Comparison of ENCODE assay signal across 8 mouse cellular contexts in the genomic region with DNA sequence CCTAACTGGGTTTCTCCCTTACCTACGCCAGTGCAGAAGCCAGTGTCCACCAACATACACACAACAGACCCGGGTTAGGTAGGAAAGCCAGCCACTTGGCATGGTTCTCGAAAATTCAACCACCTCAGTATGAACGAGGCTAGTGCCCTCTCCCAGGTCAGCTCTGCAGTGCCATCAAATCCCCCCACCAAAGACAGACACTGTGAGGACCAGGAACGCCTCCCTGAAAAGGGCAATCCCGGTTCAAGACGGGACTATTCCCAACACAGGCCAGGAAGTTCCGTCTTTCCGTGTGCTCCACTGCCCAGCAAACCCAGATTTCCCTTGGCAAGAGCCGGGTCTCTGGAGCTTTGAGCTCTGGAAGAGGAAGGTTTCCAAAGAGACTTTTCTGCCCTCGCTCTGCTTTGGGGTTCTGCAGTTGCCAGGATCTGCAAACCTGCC. TPM values are rescaled to one million over a fixed set of nuclear protein-coding genes. Genes with fewer than 3 reads are reported as not detected.
DNase-seq lines count a peak whose midpoint lies in the region; ATAC-seq lines count a peak whose summit lies in the region.

No protein-coding gene starts in this region.

- peak overlapping the region; percentile 67; the same call in 1 of the 2 replicates for H3K27ac ChIP-seq in lung, embryonic 15.5 days
- peak overlapping the region; percentile 81 for H3K27ac ChIP-seq in heart, embryonic 13.5 days (replicated peaks)
- H3K27ac ChIP-seq in liver, embryonic 13.5 days, result no peak overlapping the region
- H3K27ac ChIP-seq in stomach, embryonic 16.5 days (ENCODE audit: low read length), result peak overlapping the region; percentile 54

- H3K36me3 ChIP-seq in lung, embryonic 15.5 days, result no peaks in the 10 kb centered on the region
- H3K36me3 ChIP-seq in heart, embryonic 13.5 days, result no peaks in the 10 kb centered on the region
- no peaks in the 10 kb centered on the region for H3K36me3 ChIP-seq in liver, embryonic 13.5 days
- no peaks in the 10 kb centered on the region for H3K36me3 ChIP-seq in stomach, embryonic 16.5 days (ENCODE audit: control insufficient read depth, insufficient read depth, low read length)

- H3K27me3 ChIP-seq in lung, embryonic 15.5 days, result no peaks in the 10 kb centered on the region
- 0 out of 2 replicates have a peak, but pooled peaks cover 4% of the 10 kb centered on the region for H3K27me3 ChIP-seq in heart, embryonic 13.5 days (replicated peaks)
- H3K27me3 ChIP-seq in liver, embryonic 13.5 days, result peaks cover 54% of the 10 kb centered on the region
- H3K27me3 ChIP-seq in stomach, embryonic 16.5 days (ENCODE audit: control insufficient read depth, insufficient read depth, low read length), result no peaks in the 10 kb centered on the region

- DNase-seq in adrenal gland, postnatal 10 days, result peak; percentile 65
- no peak for DNase-seq in adrenal gland, adult 18-20 months (ENCODE audit: low spot score in 2 of 2)
- no peak for DNase-seq in lung, postnatal 25 days (ENCODE audit: low spot score)
- DNase-seq in liver, embryonic 13.5 days, result no peak

- peak; percentile 17; the same call in 1 of the 2 replicates for ATAC-seq in lung, embryonic 15.5 days (ENCODE audit: borderline replicate concordance, extremely low read depth, low FRiP score, low TSS enrichment)
- no peak for ATAC-seq in heart, embryonic 13.5 days (ENCODE audit: extremely low read depth, insufficient number of reproducible peaks, low FRiP score, low TSS enrichment)
- ATAC-seq in liver, embryonic 13.5 days (ENCODE audit: low read depth), result no peak
- ATAC-seq in stomach, embryonic 16.5 days (ENCODE audit: insufficient read depth, low FRiP score), result no peak
- ATAC-seq in megakaryocyte-erythroid progenitor cell, adult 5-6 weeks (replicated peaks; ENCODE audit: low FRiP score, low TSS enrichment, poor library complexity, severe bottlenecking), result no peak

- 10% methylated on average over 11 of the region's 11 CpGs for WGBS in lung, embryonic 15.5 days
- WGBS in heart, embryonic 13.5 days, result 18% methylated on average over 11 of the region's 11 CpGs
- 16% methylated on average over 11 of the region's 11 CpGs for WGBS in liver, embryonic 13.5 days (ENCODE audit: insufficient replicate concordance)
- WGBS in stomach, embryonic 16.5 days, result 13% methylated on average over 11 of the region's 11 CpGs

- peak overlapping the region; percentile 83 for H3K4me2 ChIP-seq in lung, embryonic 15.5 days
- peak overlapping the region; percentile 91 for H3K4me2 ChIP-seq in heart, embryonic 13.5 days
- peak overlapping the region; percentile 67 for H3K4me2 ChIP-seq in liver, embryonic 13.5 days
- peak overlapping the region; percentile 87 for H3K4me2 ChIP-seq in stomach, embryonic 16.5 days (ENCODE audit: low read depth, low read length)

- H3K9me3 ChIP-seq in lung, embryonic 15.5 days, result no peaks in the 10 kb centered on the region
- no peaks in the 10 kb centered on the region for H3K9me3 ChIP-seq in heart, embryonic 13.5 days
- no peaks in the 10 kb centered on the region for H3K9me3 ChIP-seq in liver, embryonic 13.5 days (replicated peaks)
- no peaks in the 10 kb centered on the region for H3K9me3 ChIP-seq in stomach, embryonic 16.5 days (replicated peaks; ENCODE audit: control insufficient read depth, low read length)

- H3K4me1 ChIP-seq in lung, embryonic 15.5 days, result peaks cover 24% of the 10 kb centered on the region
- peaks cover 41% of the 10 kb centered on the region for H3K4me1 ChIP-seq in heart, embryonic 13.5 days
- peaks cover 19% of the 10 kb centered on the region for H3K4me1 ChIP-seq in liver, embryonic 13.5 days (replicated peaks)
- H3K4me1 ChIP-seq in stomach, embryonic 16.5 days (ENCODE audit: control insufficient read depth, insufficient read depth, low read length), result peaks cover 17% of the 10 kb centered on the region

- peak overlapping the region; percentile 51 for H3K9ac ChIP-seq in lung, embryonic 15.5 days
- peak overlapping the region; percentile 86 for H3K9ac ChIP-seq in heart, embryonic 13.5 days
- peak overlapping the region; percentile 51 for H3K9ac ChIP-seq in liver, embryonic 13.5 days
- H3K9ac ChIP-seq in stomach, embryonic 16.5 days (ENCODE audit: low read length), result peak overlapping the region; percentile 78

- H3K4me3 ChIP-seq in lung, embryonic 15.5 days, result peak overlapping the region; percentile 57
- peak overlapping the region; percentile 74 for H3K4me3 ChIP-seq in heart, embryonic 13.5 days
- H3K4me3 ChIP-seq in liver, embryonic 13.5 days (replicated peaks), result peak overlapping the region; percentile 51
- peak overlapping the region; percentile 61 for H3K4me3 ChIP-seq in stomach, embryonic 16.5 days (replicated peaks; ENCODE audit: low read length)

RNA-seq across cellular contexts. Expression of gene Klhl3, which starts 0.8 kb away (rescaled TPM):
- total RNA-seq in adrenal gland, postnatal 10 days (2021), result 1 to 10 TPM; 2.8 to 2.9 TPM
- total RNA-seq in adrenal gland, adult 18-20 months (2021), result under 1 TPM; 0.61 to 0.86 TPM
- 4.2 and 4.8 TPM in 2 replicates for polyA plus RNA-seq in lung, embryonic 15.5 days (2015; fragmentation: Nextera tagmentation; extraction: Ambion mirVana)
- polyA plus RNA-seq in heart, embryonic 13.5 days (2015; fragmentation: Nextera tagmentation; extraction: Ambion mirVana), result 4.6 and 5.5 TPM in 2 replicates
- 0.79 and 0.91 TPM in 2 replicates for polyA plus RNA-seq in liver, embryonic 13.5 days (2015; fragmentation: Nextera tagmentation; extraction: Ambion mirVana)
- polyA plus RNA-seq in stomach, embryonic 16.5 days (2015; fragmentation: Nextera tagmentation; extraction: Ambion mirVana), result 2.8 and 2.9 TPM in 2 replicates
- total RNA-seq in megakaryocyte-erythroid progenitor cell, adult 5-6 weeks (2014; fragmentation: Nextera tagmentation), result 0.07 TPM in 1 of 2 replicates, not detected in the other
- 0.38 TPM in 1 of 2 replicates, not detected in the other for total RNA-seq in megakaryocyte-erythroid progenitor cell, adult 5-6 weeks (2017)

RNA-seq across cellular contexts. Expression of gene Hnrnpa0, which starts 15.7 kb away (rescaled TPM):
- 100 to 1,000 TPM; 139 to 143 TPM for total RNA-seq in adrenal gland, postnatal 10 days (2021)
- 100 to 1,000 TPM in 1 of 2 experiments, 10 to 100 TPM in 1; 95.7 to 111 TPM for total RNA-seq in adrenal gland, adult 18-20 months (2021)
- 36.2 and 37.8 TPM in 2 replicates for polyA plus RNA-seq in lung, embryonic 15.5 days (2015; fragmentation: Nextera tagmentation; extraction: Ambion mirVana)
- polyA plus RNA-seq in heart, embryonic 13.5 days (2015; fragmentation: Nextera tagmentation; extraction: Ambion mirVana), result 18.6 and 18.8 TPM in 2 replicates
- 12.5 and 15.3 TPM in 2 replicates for polyA plus RNA-seq in liver, embryonic 13.5 days (2015; fragmentation: Nextera tagmentation; extraction: Ambion mirVana)
- polyA plus RNA-seq in stomach, embryonic 16.5 days (2015; fragmentation: Nextera tagmentation; extraction: Ambion mirVana), result 20.2 and 21.7 TPM in 2 replicates
- total RNA-seq in megakaryocyte-erythroid progenitor cell, adult 5-6 weeks (2014; fragmentation: Nextera tagmentation), result 113 and 115 TPM in 2 replicates
- total RNA-seq in megakaryocyte-erythroid progenitor cell, adult 5-6 weeks (2017), result 88.6 and 91.6 TPM in 2 replicates

RNA-seq across cellular contexts. Expression of gene Idnk, which starts 44.8 kb away (rescaled TPM):
- total RNA-seq in adrenal gland, postnatal 10 days (2021), result 10 to 100 TPM; 43.8 to 48.6 TPM
- total RNA-seq in adrenal gland, adult 18-20 months (2021), result 10 to 100 TPM; 59.7 to 65.5 TPM
- polyA plus RNA-seq in lung, embryonic 15.5 days (2015; fragmentation: Nextera tagmentation; extraction: Ambion mirVana), result 34.9 and 36.2 TPM in 2 replicates
- 26.0 and 28.7 TPM in 2 replicates for polyA plus RNA-seq in heart, embryonic 13.5 days (2015; fragmentation: Nextera tagmentation; extraction: Ambion mirVana)
- polyA plus RNA-seq in liver, embryonic 13.5 days (2015; fragmentation: Nextera tagmentation; extraction: Ambion mirVana), result 21.8 and 26.3 TPM in 2 replicates
- 36.8 and 41.7 TPM in 2 replicates for polyA plus RNA-seq in stomach, embryonic 16.5 days (2015; fragmentation: Nextera tagmentation; extraction: Ambion mirVana)
- total RNA-seq in megakaryocyte-erythroid progenitor cell, adult 5-6 weeks (2014; fragmentation: Nextera tagmentation), result 28.7 and 32.6 TPM in 2 replicates
- 29.1 and 43.7 TPM in 2 replicates for total RNA-seq in megakaryocyte-erythroid progenitor cell, adult 5-6 weeks (2017)
